Mouse (Mus musculus) megakaryocyte, embryonic 14.5 days (primary cell): ENCODE results near the gene Syt15.

Experiments
- FLI1 ChIP-seq: IDR thresholded peaks from 2 replicates; pipeline ENCODE4 v1.6.1; 2012; ENCODE audit warnings: low read length, inconsistent platforms, mixed read lengths
- GATA1 ChIP-seq: IDR thresholded peaks from 3 replicates; pipeline ENCODE4 v1.6.1; 2012; ENCODE audit warnings: mixed read lengths, low read length, inconsistent platforms, borderline replicate concordance

DNA sequence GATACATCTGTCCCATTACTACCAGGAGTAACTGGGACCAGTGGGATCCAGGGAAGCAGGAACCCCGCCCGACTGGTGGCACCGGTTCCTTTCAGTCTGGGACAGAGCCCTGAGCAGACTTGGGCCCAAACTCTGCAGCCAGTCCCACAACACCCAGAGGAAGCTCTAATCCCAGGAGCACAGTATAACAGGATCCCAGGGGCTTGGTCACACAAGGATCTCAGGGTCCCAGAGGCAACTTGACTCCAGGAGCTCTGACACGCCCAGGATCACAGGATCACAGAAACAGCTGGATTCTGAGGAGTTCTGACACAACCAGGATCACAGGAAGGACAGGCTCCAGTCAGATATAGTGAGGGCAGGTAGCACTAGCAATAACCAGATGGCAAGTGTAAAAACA is 33.9 kb downstream of the Syt15 start:
- TF ChIP-seq GATA1 (no peak), FLI1 (no peak)
